Mouse (Mus musculus): ENCODE measurements around the gene Alpk3. TPM values are rescaled to one million over a fixed set of nuclear protein-coding genes. Genes with fewer than 3 reads are reported as not detected.
A peak's percentile ranks its signal among the peaks of the same experiment; 100 is the strongest.

Alpk3 gene
- polyA plus RNA-seq, 1 experiment from 2014 or later, result 0.08 TPM

DNA sequence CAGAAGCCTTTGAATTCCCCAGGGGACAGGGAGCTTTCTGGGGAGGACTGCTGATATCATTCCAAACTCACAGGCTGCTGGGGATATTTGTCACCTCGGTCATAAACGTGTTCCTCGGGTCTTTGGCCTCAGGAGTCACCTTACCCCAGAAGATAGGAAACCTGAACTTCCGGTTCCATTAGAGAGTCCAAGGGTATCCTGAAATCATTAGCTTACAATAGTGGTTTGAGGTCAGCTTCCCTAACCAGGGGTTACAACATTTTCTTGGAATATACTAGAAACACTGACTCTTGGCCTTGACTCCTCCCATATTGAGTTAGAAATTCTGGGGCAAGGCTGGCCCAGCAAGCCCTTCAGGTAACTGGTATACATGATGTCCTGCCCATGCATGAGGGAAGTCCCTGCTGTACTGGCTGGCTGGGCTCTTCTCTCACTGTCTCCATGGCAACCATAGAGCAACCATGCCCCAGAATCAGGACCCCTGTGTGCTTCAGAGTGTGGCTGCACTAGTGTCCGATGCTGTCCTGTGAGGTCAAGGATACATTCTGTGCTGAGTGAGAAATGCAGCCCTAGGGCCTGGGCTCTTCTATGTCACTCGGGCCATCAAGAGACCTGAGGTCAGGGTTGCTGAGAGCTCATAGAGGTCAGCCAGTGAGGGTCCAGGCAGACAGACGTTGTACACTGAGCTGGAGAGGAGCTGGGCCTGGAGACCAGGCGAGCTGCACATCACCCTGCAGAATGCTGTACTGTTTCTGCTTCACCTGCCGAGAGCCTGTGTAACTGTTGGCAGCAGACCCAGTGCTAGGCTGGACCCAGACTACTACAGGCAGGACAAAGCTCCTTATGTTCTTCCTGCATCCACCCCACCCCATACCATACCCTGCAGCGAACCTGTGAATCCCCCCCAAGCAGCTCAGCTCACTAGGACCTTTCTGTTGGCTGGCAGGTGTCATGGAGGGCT is 68.1 kb downstream of the Alpk3 start:
- 73% methylated on average over 10 of the region's 10 CpGs for WGBS (ENCODE audit: insufficient replicate concordance)
- peaks cover 13% of the 10 kb centered on the region for H3K4me1 ChIP-seq (ENCODE audit: insufficient read depth)
- DNase-seq, result no peak
- no peaks in the 10 kb centered on the region for H3K9me3 ChIP-seq (ENCODE audit: low read length)
- no peak overlapping the region for H3K4me3 ChIP-seq (ENCODE audit: low read depth, low read length)
- no peaks in the 10 kb centered on the region for H3K36me3 ChIP-seq (replicated peaks; ENCODE audit: insufficient read depth, low read length)
- H3K27me3 ChIP-seq (ENCODE audit: insufficient read depth, low read length), result no peaks in the 10 kb centered on the region
- TF ChIP-seq EP300 (IDR thresholded peaks at IDR 0.05; ENCODE audit: low read depth) (no peak), CTCF (IDR thresholded peaks at IDR 0.05; ENCODE audit: low read depth) (no peak)
- H3K27ac ChIP-seq (ENCODE audit: low read depth), result no peak overlapping the region; the same call in 1 of the 2 replicates
- ATAC-seq, result no peak
- no peak overlapping the region for H3K9ac ChIP-seq (replicated peaks)
- H3K4me2 ChIP-seq (ENCODE audit: low read depth, low read length), result peak overlapping the region; percentile 49

DNA sequence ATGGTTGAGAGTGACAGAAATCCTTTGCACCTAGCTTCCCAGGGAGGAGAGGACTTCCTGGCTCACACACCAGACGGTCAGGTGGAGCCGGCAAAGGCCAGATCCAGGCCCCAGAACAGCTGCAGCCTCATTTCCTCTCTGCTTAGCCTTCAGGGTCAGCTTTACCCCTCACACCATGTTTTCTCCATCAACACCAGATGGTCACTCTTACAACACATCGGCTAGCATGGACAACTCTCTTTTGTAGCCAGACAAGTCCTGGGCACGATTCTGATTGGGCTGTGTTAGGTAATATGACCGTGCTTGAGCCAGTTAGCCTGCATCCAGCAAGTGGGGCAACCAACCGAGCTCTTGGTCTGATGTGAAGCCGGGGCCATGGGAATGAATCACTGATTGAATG is 74.5 kb downstream of the Alpk3 start:
- Histone ChIP-seq H3K27me3 (ENCODE audit: insufficient read depth, low read length) (no peaks in the 10 kb centered on the region), H3K27ac (ENCODE audit: low read depth) (no peak overlapping the region), H3K9ac (replicated peaks) (no peak overlapping the region), H3K9me3 (ENCODE audit: low read length) (no peaks in the 10 kb centered on the region), H3K4me2 (ENCODE audit: low read depth, low read length) (no peak overlapping the region), H3K4me1 (ENCODE audit: insufficient read depth) (peaks cover 9% of the 10 kb centered on the region), H3K4me3 (ENCODE audit: low read depth, low read length) (no peak overlapping the region), H3K36me3 (replicated peaks; ENCODE audit: insufficient read depth, low read length) (no peaks in the 10 kb centered on the region)
- 71% methylated on average over 7 of the region's 7 CpGs for WGBS (ENCODE audit: insufficient replicate concordance)
- DNase-seq, result no peak
- TF ChIP-seq EP300 (IDR thresholded peaks at IDR 0.05; ENCODE audit: low read depth) (no peak), CTCF (IDR thresholded peaks at IDR 0.05; ENCODE audit: low read depth) (no peak)
- no peak for ATAC-seq

DNA sequence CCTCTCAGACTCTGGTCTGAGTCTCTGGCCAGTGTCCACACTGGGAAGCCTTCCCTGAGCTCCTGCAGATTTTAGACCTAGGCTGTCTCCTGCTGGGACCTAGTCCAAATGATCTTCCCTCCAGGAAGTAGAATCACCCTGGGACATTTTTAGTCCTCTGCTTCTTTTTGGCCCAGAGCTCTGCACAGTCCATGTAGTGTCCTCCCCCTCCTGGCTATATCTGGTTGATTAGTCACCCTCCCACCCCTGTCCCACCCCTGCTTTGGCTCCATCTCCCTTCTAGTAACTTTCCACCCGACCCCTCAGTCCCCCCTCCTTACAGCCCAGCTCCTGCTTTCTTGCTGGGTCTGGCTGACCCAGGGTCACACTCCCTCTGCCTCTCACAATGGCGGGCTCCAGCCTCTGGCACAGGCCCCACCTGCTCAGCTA is 75.5 kb downstream of the Alpk3 start:
- H3K4me1 ChIP-seq (ENCODE audit: insufficient read depth), result peaks cover 9% of the 10 kb centered on the region
- H3K9ac ChIP-seq (replicated peaks), result no peak overlapping the region
- no peak for TF ChIP-seq CTCF (IDR thresholded peaks at IDR 0.05; ENCODE audit: low read depth)
- no peak for TF ChIP-seq EP300 (IDR thresholded peaks at IDR 0.05; ENCODE audit: low read depth)
- H3K27me3 ChIP-seq (ENCODE audit: insufficient read depth, low read length), result no peaks in the 10 kb centered on the region
- no peak for ATAC-seq
- DNase-seq, result no peak
- no peaks in the 10 kb centered on the region for H3K36me3 ChIP-seq (replicated peaks; ENCODE audit: insufficient read depth, low read length)
- no peaks in the 10 kb centered on the region for H3K9me3 ChIP-seq (ENCODE audit: low read length)
- no peak overlapping the region for H3K4me2 ChIP-seq (ENCODE audit: low read depth, low read length)
- H3K4me3 ChIP-seq (ENCODE audit: low read depth, low read length), result no peak overlapping the region
- H3K27ac ChIP-seq (ENCODE audit: low read depth), result no peak overlapping the region
- 49% methylated on average over 2 of the region's 2 CpGs for WGBS (ENCODE audit: insufficient replicate concordance)

DNA sequence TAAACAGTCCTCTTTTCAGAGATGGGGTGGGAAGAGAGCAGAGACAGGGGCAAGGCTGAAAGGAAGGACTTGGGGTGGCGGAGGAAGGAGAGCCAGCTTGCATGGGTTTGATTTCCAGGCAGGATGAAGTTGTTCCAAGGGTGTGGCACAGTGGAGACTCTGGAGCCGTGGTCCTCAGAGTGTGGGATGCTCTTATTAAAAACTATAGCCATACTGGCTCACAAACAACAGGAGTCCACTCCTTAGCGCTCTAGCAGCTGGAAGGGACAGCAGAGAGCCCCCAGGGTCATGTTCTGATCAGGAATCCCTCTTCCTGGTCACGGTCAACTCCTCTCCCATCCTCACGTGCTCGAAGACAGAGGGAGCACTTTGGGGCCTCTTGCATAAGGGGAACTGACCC is 76.0 kb downstream of the Alpk3 start:
- 61% methylated on average over 6 of the region's 6 CpGs for WGBS (ENCODE audit: insufficient replicate concordance)
- Histone ChIP-seq H3K27ac (ENCODE audit: low read depth) (0 out of 2 replicates have a peak overlapping the region, but pooled peaks have one; percentile 29), H3K9me3 (ENCODE audit: low read length) (no peaks in the 10 kb centered on the region), H3K4me2 (ENCODE audit: low read depth, low read length) (no peak overlapping the region), H3K4me3 (ENCODE audit: low read depth, low read length) (no peak overlapping the region), H3K36me3 (replicated peaks; ENCODE audit: insufficient read depth, low read length) (no peaks in the 10 kb centered on the region), H3K27me3 (ENCODE audit: insufficient read depth, low read length) (no peaks in the 10 kb centered on the region), H3K4me1 (ENCODE audit: insufficient read depth) (peaks cover 9% of the 10 kb centered on the region), H3K9ac (replicated peaks) (no peak overlapping the region)
- TF ChIP-seq CTCF (IDR thresholded peaks at IDR 0.05; ENCODE audit: low read depth), result no peak
- no peak for TF ChIP-seq EP300 (IDR thresholded peaks at IDR 0.05; ENCODE audit: low read depth)
- DNase-seq (no peak), ATAC-seq (no peak)

DNA sequence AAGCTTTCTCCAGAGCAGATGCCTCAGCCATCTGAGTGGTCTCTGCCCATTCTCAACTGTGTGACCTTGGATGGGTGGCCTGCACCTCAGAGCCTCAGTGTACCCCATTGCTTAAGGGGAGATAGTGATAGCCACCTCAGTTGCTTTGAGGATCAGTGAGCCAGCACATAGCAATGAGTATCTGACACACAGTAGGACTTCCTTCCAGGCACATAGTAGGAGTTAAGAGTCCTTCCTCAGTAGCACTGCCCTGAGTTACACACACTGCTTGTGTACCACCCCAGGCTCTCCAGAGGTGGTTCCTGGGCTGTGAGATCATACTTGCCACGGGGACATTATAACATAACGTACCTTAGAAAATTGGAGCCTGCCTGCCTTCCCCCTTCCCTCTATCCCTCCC is 76.5 kb downstream of the Alpk3 start:
- no peaks in the 10 kb centered on the region for H3K9me3 ChIP-seq (ENCODE audit: low read length)
- 77% methylated on average over 2 of the region's 2 CpGs for WGBS (ENCODE audit: insufficient replicate concordance)
- no peak for ATAC-seq
- no peak overlapping the region for H3K4me3 ChIP-seq (ENCODE audit: low read depth, low read length)
- no peaks in the 10 kb centered on the region for H3K36me3 ChIP-seq (replicated peaks; ENCODE audit: insufficient read depth, low read length)
- H3K4me2 ChIP-seq (ENCODE audit: low read depth, low read length), result no peak overlapping the region
- H3K27ac ChIP-seq (ENCODE audit: low read depth), result no peak overlapping the region
- H3K9ac ChIP-seq (replicated peaks), result no peak overlapping the region
- H3K27me3 ChIP-seq (ENCODE audit: insufficient read depth, low read length), result no peaks in the 10 kb centered on the region
- peaks cover 9% of the 10 kb centered on the region for H3K4me1 ChIP-seq (ENCODE audit: insufficient read depth)
- DNase-seq, result no peak
- TF ChIP-seq EP300 (IDR thresholded peaks at IDR 0.05; ENCODE audit: low read depth), result no peak
- no peak for TF ChIP-seq CTCF (IDR thresholded peaks at IDR 0.05; ENCODE audit: low read depth)

DNA sequence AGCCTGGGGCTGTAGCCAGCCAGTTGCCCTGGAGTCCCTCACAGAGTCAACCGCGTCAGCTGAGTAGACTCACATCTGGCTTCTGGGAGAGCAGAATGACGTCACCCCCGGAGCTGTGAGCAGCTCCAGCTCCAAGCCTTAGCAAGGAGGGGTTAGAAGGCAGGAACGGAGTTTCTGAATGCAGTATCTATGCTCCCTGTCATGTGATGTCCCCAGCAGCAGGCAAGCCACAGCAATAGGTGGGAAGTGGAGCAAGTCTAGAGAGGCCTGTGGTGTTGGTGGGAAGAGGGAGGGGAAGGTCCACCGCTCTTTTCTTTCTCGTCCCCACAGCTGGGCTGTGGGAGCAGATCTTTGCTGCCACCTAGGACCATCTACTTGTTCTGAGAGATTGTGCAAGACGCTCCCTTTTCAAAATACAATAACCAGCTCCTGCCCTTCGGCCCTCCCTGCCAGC is 77.2 kb downstream of the Alpk3 start:
- Histone ChIP-seq H3K4me3 (ENCODE audit: low read depth, low read length) (no peak overlapping the region), H3K9me3 (ENCODE audit: low read length) (no peaks in the 10 kb centered on the region), H3K27ac (ENCODE audit: low read depth) (0 out of 2 replicates have a peak overlapping the region, but pooled peaks have one; percentile 11), H3K4me1 (ENCODE audit: insufficient read depth) (peaks cover 12% of the 10 kb centered on the region), H3K27me3 (ENCODE audit: insufficient read depth, low read length) (no peaks in the 10 kb centered on the region), H3K36me3 (replicated peaks; ENCODE audit: insufficient read depth, low read length) (no peaks in the 10 kb centered on the region), H3K9ac (replicated peaks) (0 out of 2 replicates have a peak overlapping the region, but pooled peaks have one; percentile 7), H3K4me2 (ENCODE audit: low read depth, low read length) (peak overlapping the region; percentile 16; the same call in 1 of the 2 replicates)
- DNase-seq, result peak; percentile 44
- TF ChIP-seq CTCF (IDR thresholded peaks at IDR 0.05; ENCODE audit: low read depth) (peak; percentile 39; the same call in 1 of the 2 replicates), EP300 (IDR thresholded peaks at IDR 0.05; ENCODE audit: low read depth) (no peak)
- WGBS (ENCODE audit: insufficient replicate concordance), result 12% methylated on average over 9 of the region's 9 CpGs
- peak; percentile 72 for ATAC-seq
